Mouse (Mus musculus) right cerebral cortex, postnatal 36 days (tissue): ENCODE results near the gene Tcam1.

Source experiments
- DNase-seq, 2 experiments: peaks; one replicate each; pipeline ENCODE4 v3.0.0; 2022; ENCODE audit warnings: low spot score in 2 of 2, mixed read lengths in 1 of 2

Tcam1 gene

DNA sequence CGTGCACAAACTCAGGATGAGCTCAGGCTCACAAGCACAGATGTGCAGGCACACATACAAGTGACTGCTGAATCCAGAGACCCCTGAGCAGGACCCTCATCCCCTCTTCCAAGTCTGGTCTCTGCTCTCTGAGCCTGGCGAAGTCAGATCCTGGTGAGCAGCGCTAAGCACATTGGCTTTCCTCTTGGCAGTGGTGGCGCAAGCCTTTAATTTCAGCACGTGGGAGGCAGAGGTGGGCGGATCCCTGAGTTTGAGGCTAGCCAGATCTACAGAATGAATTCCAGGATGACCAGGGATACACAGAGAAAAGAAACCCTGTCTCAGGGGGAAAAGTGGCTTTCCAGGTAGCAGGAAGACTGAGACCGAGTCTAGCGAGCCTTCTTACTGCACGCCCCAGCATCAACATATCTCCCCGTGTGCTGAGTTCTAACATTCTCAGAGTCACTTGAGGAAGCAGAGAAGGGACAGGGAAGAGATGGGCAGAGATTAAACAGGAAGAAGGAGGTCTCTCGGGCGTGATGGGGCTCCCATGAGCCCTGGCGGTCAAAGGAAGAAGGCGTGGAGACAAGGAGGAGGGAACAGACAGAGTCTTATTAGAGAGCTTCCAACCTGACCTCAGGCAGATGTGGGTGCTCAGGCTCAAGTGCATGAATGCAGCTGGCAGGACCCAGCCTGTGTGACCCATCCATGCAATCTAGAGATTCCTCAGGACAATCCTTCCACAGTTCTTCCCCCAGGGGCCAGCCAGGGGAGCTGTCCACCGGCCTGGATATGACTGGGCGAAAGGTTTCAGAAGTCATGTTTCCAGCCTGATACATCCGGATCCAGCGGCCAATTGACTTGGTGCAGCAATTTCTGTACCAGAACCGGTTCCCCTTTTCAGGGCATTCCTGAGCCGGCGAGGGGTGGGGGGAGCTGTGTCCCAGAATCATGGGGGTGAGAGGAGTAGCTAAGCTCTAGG lies 42.2 kb downstream of the Tcam1 start:
- peak; percentile 13 to 30 for DNase-seq

DNA sequence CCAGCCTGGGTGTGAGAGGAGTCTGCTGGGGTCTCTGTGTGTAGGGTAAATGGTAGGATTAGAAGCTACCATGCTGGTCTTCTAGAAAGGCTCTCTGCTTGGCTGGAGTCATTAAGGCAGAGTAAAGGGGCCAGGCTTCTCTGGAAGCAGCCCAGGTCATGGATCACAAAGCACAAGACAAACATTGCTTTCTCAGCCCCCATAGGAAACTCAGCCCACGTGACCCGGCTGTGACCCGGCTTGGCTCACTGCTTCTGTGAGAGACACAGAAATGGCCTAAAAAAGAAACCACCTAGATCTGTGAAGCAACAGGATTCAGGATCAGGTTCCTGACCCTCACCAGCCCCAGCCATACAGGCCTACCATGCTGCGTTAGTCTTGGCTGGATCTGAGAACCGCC lies 48.4 kb downstream of the Tcam1 start:
- DNase-seq: no peak

DNA sequence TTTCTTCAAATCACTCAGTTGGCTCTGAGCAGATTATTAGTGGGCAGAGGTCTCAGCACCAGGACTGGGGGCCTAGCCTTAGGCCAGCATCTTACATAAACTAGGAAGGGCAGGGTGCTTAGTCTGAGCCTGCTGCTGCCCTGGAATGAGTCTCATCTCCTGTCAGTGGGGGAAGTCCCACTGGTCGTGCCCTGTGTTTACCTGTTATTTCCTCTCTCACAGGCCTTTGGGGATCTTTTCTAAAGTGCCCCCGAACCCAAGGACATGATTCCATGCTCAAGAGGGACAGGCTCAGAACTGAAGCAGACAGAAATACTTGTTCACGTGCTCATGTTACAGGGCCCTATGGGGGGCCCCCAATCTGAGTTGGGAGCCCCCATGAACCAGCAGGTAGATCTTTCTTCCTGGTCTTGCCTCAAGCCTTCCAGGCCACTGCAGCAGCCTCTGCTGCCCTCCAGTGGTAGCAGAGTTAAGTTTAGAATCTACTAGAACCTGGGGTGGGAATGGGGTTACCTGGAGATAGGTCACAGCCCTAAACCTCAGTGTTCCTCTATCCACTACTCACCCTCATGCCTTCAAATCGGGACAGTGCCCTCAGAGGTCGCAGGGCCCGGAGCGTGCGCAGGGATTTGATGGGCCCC lies 49.2 kb downstream of the Tcam1 start:
- peak; percentile 9 to 20 for DNase-seq

GRCm38 (mm10) chr11:106326475-106326874 lies 50.0 kb downstream of the Tcam1 start:
- DNase-seq: no peak

GRCm38 (mm10) chr11:106328521-106328920 lies 52.0 kb downstream of the Tcam1 start:
- DNase-seq: no peak

GRCm38 (mm10) chr11:106329128-106329527 lies 52.7 kb downstream of the Tcam1 start:
- DNase-seq: no peak

DNA sequence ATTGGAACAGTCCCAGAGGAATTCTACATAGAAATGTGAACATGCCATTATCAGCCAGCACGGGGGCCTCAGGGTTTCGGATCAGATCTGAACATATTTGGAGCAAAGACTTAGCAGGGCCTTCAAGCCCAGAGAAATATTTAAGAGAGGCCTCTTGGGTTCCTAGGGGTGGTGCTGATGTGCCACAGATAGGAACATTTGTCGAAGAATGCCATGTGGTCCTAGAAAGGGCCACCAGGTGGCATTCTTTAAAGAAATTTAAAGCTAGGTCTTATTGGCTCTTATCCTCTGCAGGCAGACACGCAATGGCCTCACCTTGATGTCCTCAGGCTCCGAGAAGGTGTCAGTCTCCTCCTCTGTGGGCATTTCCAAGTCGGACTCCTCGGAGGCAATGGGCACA lies 53.2 kb downstream of the Tcam1 start:
- DNase-seq: peak in 1 of 2 experiments; percentile 8

DNA sequence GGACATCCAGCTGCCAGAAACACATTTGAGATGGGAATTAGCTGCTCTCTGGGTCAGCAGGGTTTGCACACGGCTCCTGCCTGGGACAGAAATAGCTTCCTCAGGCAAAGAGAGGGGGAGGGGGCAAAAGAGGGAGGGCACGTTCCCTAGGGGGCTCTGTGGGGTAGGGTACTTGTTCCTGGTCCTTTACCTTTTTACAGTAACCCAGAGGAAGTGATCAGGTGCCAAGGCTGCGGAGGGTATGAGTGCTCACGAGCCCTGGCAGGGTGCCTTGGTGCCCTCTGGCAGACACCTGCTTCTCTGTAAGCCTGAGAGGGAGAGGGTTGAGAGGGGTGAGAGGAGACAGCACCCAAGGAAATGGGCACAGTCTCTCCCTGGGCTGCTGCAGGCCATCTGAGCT lies 56.0 kb downstream of the Tcam1 start:
- no peak for DNase-seq

DNA sequence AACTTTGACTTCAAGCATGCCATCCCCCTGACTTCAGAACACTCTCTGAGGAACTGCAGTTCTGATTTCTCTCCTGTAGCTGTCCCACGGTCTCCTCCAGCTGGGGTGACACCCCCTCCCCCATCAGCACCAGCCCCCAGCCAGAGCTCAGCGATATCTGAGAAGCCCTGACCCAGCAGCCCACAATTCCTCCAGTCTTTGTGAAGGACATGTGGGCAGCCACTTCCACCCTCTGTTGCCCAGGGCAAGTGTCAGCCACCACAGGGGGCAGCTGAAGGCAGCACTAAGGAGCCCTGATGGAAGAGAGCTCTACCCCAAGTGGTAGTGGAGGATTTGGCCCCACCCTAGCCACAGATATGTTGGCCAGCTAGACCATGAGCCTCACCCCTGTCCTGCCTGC lies 57.6 kb downstream of the Tcam1 start:
- DNase-seq: no peak

DNA sequence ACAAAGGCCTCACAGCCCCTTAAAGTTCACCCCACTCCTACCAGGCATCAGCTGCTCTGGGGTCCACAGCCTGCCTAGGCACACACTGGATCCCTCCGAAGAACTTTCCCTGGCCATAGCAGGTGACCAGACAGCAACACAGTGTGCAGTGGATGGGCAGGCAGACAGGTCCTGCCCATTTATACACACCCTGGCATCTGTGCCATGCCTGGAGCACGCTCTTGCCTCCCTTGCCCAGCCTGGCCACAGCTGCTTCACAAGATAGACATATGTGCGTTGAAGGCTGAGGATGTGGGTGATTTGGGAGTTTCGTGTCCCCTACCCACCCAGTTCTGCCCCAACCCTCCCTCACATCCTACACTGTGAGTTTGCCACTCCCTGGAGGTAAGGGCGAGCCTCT lies 61.6 kb downstream of the Tcam1 start:
- no peak for DNase-seq
